Mouse (Mus musculus): ENCODE data around the gene Arrdc4. TPM values are rescaled to one million over a fixed set of nuclear protein-coding genes. Genes with fewer than 3 reads are reported as not detected.

Arrdc4 gene
- polyA plus RNA-seq, 1 experiment from 2014 or later = 22.2 TPM

GRCm38 (mm10) chr7:68717988-68718387 is 31.1 kb downstream of the Arrdc4 start:
- H3K9me3 ChIP-seq (ENCODE audit: control insufficient read depth, low read length) = no peaks in the 10 kb centered on the region
- H3K36me3 ChIP-seq (ENCODE audit: control insufficient read depth, insufficient read depth, low read length) = no peaks in the 10 kb centered on the region
- no peaks in the 10 kb centered on the region for H3K27me3 ChIP-seq (ENCODE audit: control insufficient read depth, insufficient read depth, low read length)
- H3K4me3 ChIP-seq (ENCODE audit: low read depth, low read length) = no peak overlapping the region
- no peak for DNase-seq (ENCODE audit: low spot score, missing footprints)
- H3K4me2 ChIP-seq = no peak overlapping the region
- H3K27ac ChIP-seq (ENCODE audit: low read depth, low read length) = no peak overlapping the region
- H3K9ac ChIP-seq (ENCODE audit: low read length) = no peak overlapping the region
- no peak for ATAC-seq (ENCODE audit: low FRiP score)
- H3K4me1 ChIP-seq (ENCODE audit: control insufficient read depth, insufficient read depth, low read length) = 0 out of 2 replicates have a peak, but pooled peaks cover 4% of the 10 kb centered on the region

- Histone ChIP-seq H3K4me3 (ENCODE audit: low read depth, low read length) (no peak overlapping the region), H3K4me1 (ENCODE audit: control insufficient read depth, insufficient read depth, low read length) (0 out of 2 replicates have a peak, but pooled peaks cover 4% of the 10 kb centered on the region), H3K27ac (ENCODE audit: low read depth, low read length) (no peak overlapping the region), H3K9me3 (ENCODE audit: control insufficient read depth, low read length) (no peaks in the 10 kb centered on the region), H3K4me2 (no peak overlapping the region), H3K27me3 (ENCODE audit: control insufficient read depth, insufficient read depth, low read length) (no peaks in the 10 kb centered on the region), H3K9ac (ENCODE audit: low read length) (no peak overlapping the region), H3K36me3 (ENCODE audit: control insufficient read depth, insufficient read depth, low read length) (no peaks in the 10 kb centered on the region)
- 49% methylated on average over 10 of the region's 10 CpGs for WGBS
- ATAC-seq (ENCODE audit: low FRiP score) (no peak), DNase-seq (ENCODE audit: low spot score, missing footprints) (no peak)
Measured at GRCm38 (mm10) chr7:68717498-68717897, 31.5 kb downstream of the Arrdc4 start.

GRCm38 (mm10) chr7:68716926-68717325 is 32.1 kb downstream of the Arrdc4 start:
- H3K36me3 ChIP-seq (ENCODE audit: control insufficient read depth, insufficient read depth, low read length) = no peaks in the 10 kb centered on the region
- no peaks in the 10 kb centered on the region for H3K27me3 ChIP-seq (ENCODE audit: control insufficient read depth, insufficient read depth, low read length)
- no peak overlapping the region for H3K4me2 ChIP-seq
- H3K9me3 ChIP-seq (ENCODE audit: control insufficient read depth, low read length) = no peaks in the 10 kb centered on the region
- 79% methylated on average over 8 of the region's 8 CpGs for whole genome bisulfite sequencing
- ATAC-seq (ENCODE audit: low FRiP score) = no peak
- DNase-seq (ENCODE audit: low spot score, missing footprints) = peak; percentile 79
- no peak overlapping the region for H3K27ac ChIP-seq (ENCODE audit: low read depth, low read length)
- H3K4me1 ChIP-seq (ENCODE audit: control insufficient read depth, insufficient read depth, low read length) = 0 out of 2 replicates have a peak, but pooled peaks cover 4% of the 10 kb centered on the region
- no peak overlapping the region for H3K9ac ChIP-seq (ENCODE audit: low read length)
- H3K4me3 ChIP-seq (ENCODE audit: low read depth, low read length) = no peak overlapping the region

GRCm38 (mm10) chr7:68712928-68713327 is 36.1 kb downstream of the Arrdc4 start:
- Histone ChIP-seq H3K9me3 (ENCODE audit: control insufficient read depth, low read length) (no peaks in the 10 kb centered on the region), H3K4me1 (ENCODE audit: control insufficient read depth, insufficient read depth, low read length) (0 out of 2 replicates have a peak, but pooled peaks cover 4% of the 10 kb centered on the region), H3K4me3 (ENCODE audit: low read depth, low read length) (no peak overlapping the region), H3K4me2 (no peak overlapping the region), H3K27ac (ENCODE audit: low read depth, low read length) (no peak overlapping the region), H3K9ac (ENCODE audit: low read length) (no peak overlapping the region), H3K27me3 (ENCODE audit: control insufficient read depth, insufficient read depth, low read length) (no peaks in the 10 kb centered on the region), H3K36me3 (ENCODE audit: control insufficient read depth, insufficient read depth, low read length) (no peaks in the 10 kb centered on the region)
- DNase-seq (ENCODE audit: low spot score, missing footprints) = no peak
- 89% methylated on average over 1 of the region's 1 CpGs for WGBS
- no peak for ATAC-seq (ENCODE audit: low FRiP score)

- H3K4me1 ChIP-seq (ENCODE audit: control insufficient read depth, insufficient read depth, low read length) = 0 out of 2 replicates have a peak, but pooled peaks cover 1% of the 10 kb centered on the region
- WGBS = 87% methylated on average over 3 of the region's 3 CpGs
- no peak overlapping the region for H3K4me3 ChIP-seq (ENCODE audit: low read depth, low read length)
- no peak for ATAC-seq (ENCODE audit: low FRiP score)
- no peaks in the 10 kb centered on the region for H3K36me3 ChIP-seq (ENCODE audit: control insufficient read depth, insufficient read depth, low read length)
- H3K27me3 ChIP-seq (ENCODE audit: control insufficient read depth, insufficient read depth, low read length) = no peaks in the 10 kb centered on the region
- H3K4me2 ChIP-seq = no peak overlapping the region
- DNase-seq (ENCODE audit: low spot score, missing footprints) = no peak
- H3K9me3 ChIP-seq (ENCODE audit: control insufficient read depth, low read length) = no peaks in the 10 kb centered on the region
- no peak overlapping the region for H3K9ac ChIP-seq (ENCODE audit: low read length)
- no peak overlapping the region for H3K27ac ChIP-seq (ENCODE audit: low read depth, low read length)
Measured at GRCm38 (mm10) chr7:68712425-68712824, 36.6 kb downstream of the Arrdc4 start.

- H3K36me3 ChIP-seq (ENCODE audit: control insufficient read depth, insufficient read depth, low read length) = no peaks in the 10 kb centered on the region
- DNase-seq (ENCODE audit: low spot score, missing footprints) = no peak
- H3K27me3 ChIP-seq (ENCODE audit: control insufficient read depth, insufficient read depth, low read length) = no peaks in the 10 kb centered on the region
- H3K9ac ChIP-seq (ENCODE audit: low read length) = no peak overlapping the region
- no peak overlapping the region for H3K4me3 ChIP-seq (ENCODE audit: low read depth, low read length)
- H3K9me3 ChIP-seq (ENCODE audit: control insufficient read depth, low read length) = no peaks in the 10 kb centered on the region
- no peak overlapping the region for H3K4me2 ChIP-seq
- no peak overlapping the region for H3K27ac ChIP-seq (ENCODE audit: low read depth, low read length)
- ATAC-seq (ENCODE audit: low FRiP score) = no peak
- WGBS = 76% methylated on average over 1 of the region's 1 CpGs
- no peaks in the 10 kb centered on the region for H3K4me1 ChIP-seq (ENCODE audit: control insufficient read depth, insufficient read depth, low read length)
Measured at GRCm38 (mm10) chr7:68709319-68709573, 39.8 kb downstream of the Arrdc4 start.

GRCm38 (mm10) chr7:68708563-68709318 is 40.3 kb downstream of the Arrdc4 start:
- Histone ChIP-seq H3K27ac (ENCODE audit: low read depth, low read length) (no peak overlapping the region), H3K36me3 (ENCODE audit: control insufficient read depth, insufficient read depth, low read length) (no peaks in the 10 kb centered on the region), H3K27me3 (ENCODE audit: control insufficient read depth, insufficient read depth, low read length) (no peaks in the 10 kb centered on the region), H3K9me3 (ENCODE audit: control insufficient read depth, low read length) (no peaks in the 10 kb centered on the region), H3K4me2 (no peak overlapping the region), H3K9ac (ENCODE audit: low read length) (no peak overlapping the region), H3K4me3 (ENCODE audit: low read depth, low read length) (no peak overlapping the region), H3K4me1 (ENCODE audit: control insufficient read depth, insufficient read depth, low read length) (no peaks in the 10 kb centered on the region)
- 82% methylated on average over 3 of the region's 3 CpGs for WGBS
- DNase-seq (ENCODE audit: low spot score, missing footprints) (no peak), ATAC-seq (ENCODE audit: low FRiP score) (no peak)

GRCm38 (mm10) chr7:68705162-68705561 is 43.9 kb downstream of the Arrdc4 start:
- WGBS = 90% methylated on average over 7 of the region's 7 CpGs
- Histone ChIP-seq H3K27me3 (ENCODE audit: control insufficient read depth, insufficient read depth, low read length) (no peaks in the 10 kb centered on the region), H3K9me3 (ENCODE audit: control insufficient read depth, low read length) (no peaks in the 10 kb centered on the region), H3K36me3 (ENCODE audit: control insufficient read depth, insufficient read depth, low read length) (no peaks in the 10 kb centered on the region), H3K4me2 (no peak overlapping the region), H3K4me3 (ENCODE audit: low read depth, low read length) (no peak overlapping the region), H3K9ac (ENCODE audit: low read length) (no peak overlapping the region), H3K27ac (ENCODE audit: low read depth, low read length) (no peak overlapping the region), H3K4me1 (ENCODE audit: control insufficient read depth, insufficient read depth, low read length) (no peaks in the 10 kb centered on the region)
- ATAC-seq (ENCODE audit: low FRiP score) (no peak), DNase-seq (ENCODE audit: low spot score, missing footprints) (no peak)

- no peak for ATAC-seq (ENCODE audit: low FRiP score)
- WGBS = 88% methylated on average over 3 of the region's 3 CpGs
- Histone ChIP-seq H3K36me3 (ENCODE audit: control insufficient read depth, insufficient read depth, low read length) (no peaks in the 10 kb centered on the region), H3K4me3 (ENCODE audit: low read depth, low read length) (no peak overlapping the region), H3K4me1 (ENCODE audit: control insufficient read depth, insufficient read depth, low read length) (no peaks in the 10 kb centered on the region), H3K9me3 (ENCODE audit: control insufficient read depth, low read length) (no peaks in the 10 kb centered on the region), H3K27me3 (ENCODE audit: control insufficient read depth, insufficient read depth, low read length) (no peaks in the 10 kb centered on the region), H3K4me2 (no peak overlapping the region), H3K9ac (ENCODE audit: low read length) (no peak overlapping the region), H3K27ac (ENCODE audit: low read depth, low read length) (no peak overlapping the region)
- DNase-seq (ENCODE audit: low spot score, missing footprints) = no peak
Measured at GRCm38 (mm10) chr7:68697313-68697712, 51.7 kb downstream of the Arrdc4 start.
